Mouse (Mus musculus): ENCODE results near the gene Ccdc33. TPM values are rescaled to one million over a fixed set of nuclear protein-coding genes. Genes with fewer than 3 reads are reported as not detected.

Ccdc33 gene
- 1 to 10 TPM in 1 of 2 experiments, under 1 TPM in 1; 0.49 to 2.4 TPM for total RNA-seq (2021)

- no peak for DNase-seq (ENCODE audit: extremely low spot score in 1 of 2, low spot score in 1 of 2)
Measured at GRCm38 (mm10) chr9:58118671-58119070, at the start of gene Ccdc33. Gene Ccdc33 (minus strand): TSS chr9:58118823.

GRCm38 (mm10) chr9:58165779-58166178 lies 47.2 kb upstream of the Ccdc33 start:
- DNase-seq (ENCODE audit: extremely low spot score in 1 of 2, low spot score in 1 of 2): no peak

- DNase-seq (ENCODE audit: extremely low spot score in 1 of 2, low spot score in 1 of 2): no peak
Measured at GRCm38 (mm10) chr9:58163146-58163545, 44.5 kb upstream of the Ccdc33 start.

GRCm38 (mm10) chr9:58162173-58162572 lies 43.5 kb upstream of the Ccdc33 start:
- DNase-seq (ENCODE audit: extremely low spot score in 1 of 2, low spot score in 1 of 2): no peak

DNA sequence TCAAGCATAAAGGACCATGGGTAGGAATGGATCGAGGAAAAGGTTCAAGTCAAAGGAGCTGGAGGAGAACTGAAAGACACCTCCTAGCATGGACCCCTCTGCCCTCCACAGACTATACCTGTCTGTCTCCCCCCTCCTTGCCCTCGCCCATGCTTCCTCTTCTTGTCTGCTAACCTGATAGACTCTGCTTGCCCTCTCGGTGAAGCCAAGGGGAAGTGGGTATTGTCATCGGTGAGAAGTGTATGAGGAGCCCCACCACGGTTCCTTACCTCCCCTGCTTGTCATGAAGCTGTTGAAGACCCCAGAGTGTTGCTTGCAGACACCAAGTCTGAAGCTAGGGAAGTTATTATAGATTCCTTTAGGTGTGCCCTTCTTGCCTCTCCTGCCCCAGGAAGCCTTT lies 41.7 kb upstream of the Ccdc33 start:
- no peak for DNase-seq (ENCODE audit: extremely low spot score in 1 of 2, low spot score in 1 of 2)

DNA sequence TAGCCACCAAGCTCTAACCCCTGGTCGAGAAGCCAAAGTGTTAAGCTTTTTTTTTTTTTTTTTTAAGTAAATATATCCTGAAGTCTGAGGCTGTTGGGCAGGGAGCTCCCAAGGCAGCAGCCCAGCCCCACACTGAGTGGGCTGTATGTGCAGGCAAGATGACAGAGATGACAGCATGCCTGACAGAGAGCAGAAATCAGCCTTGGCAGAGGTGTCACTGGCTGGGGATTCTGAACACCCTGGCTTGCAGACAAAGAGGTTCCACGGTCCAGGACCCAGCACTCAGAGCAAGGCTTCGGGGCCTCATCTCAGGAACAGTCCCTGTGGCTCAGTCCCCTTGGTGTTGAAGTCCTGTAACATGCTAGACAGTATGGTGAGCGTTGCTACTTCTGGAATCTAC lies 41.2 kb upstream of the Ccdc33 start:
- DNase-seq (ENCODE audit: extremely low spot score in 1 of 2, low spot score in 1 of 2): no peak

- DNase-seq (ENCODE audit: extremely low spot score in 1 of 2, low spot score in 1 of 2): no peak
Measured at GRCm38 (mm10) chr9:58158541-58159311, 40.1 kb upstream of the Ccdc33 start.

- DNase-seq (ENCODE audit: extremely low spot score in 1 of 2, low spot score in 1 of 2): no peak
Measured at GRCm38 (mm10) chr9:58157838-58158237, 39.2 kb upstream of the Ccdc33 start.

DNA sequence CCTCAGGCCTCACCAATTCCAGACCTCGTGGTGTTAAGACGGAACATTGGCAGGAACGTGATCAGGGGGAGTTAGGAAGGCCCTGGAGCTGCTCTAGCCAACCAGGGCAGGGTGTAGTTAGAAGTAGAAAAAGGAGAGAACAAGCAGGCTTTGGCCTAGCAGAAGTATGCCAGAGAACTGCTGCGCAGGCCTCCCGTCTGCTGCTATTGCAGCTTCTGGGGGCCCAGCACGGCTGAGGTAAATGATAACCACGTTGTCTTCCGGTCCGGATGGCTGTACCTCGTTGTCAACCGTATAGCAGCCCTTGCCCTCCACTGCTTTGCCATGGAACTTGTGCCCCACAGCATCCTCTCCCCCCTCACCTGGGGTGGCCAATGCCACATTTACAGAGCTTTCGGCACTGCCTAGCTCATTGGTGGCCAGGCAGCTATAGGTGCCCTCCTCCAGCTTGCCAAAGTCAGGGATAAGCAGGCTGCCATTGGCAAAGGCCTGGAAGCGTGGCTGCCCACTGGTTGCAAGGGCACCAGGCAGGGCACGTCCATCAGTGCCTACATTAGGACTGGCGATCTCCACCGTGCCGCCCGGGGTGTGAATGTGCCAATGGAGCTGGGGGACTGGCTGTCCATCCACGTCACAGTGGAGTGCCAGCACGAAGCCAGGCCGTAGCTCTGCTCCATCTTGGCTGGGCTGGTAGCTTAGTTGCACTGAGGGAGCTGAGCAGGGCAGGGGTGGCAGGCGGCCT lies 38.4 kb upstream of the Ccdc33 start:
- DNase-seq (ENCODE audit: extremely low spot score in 1 of 2, low spot score in 1 of 2): no peak

GRCm38 (mm10) chr9:58155366-58155765 lies 36.7 kb upstream of the Ccdc33 start:
- peak in 1 of 2 experiments; percentile 39 for DNase-seq (ENCODE audit: extremely low spot score in 1 of 2, low spot score in 1 of 2)

DNA sequence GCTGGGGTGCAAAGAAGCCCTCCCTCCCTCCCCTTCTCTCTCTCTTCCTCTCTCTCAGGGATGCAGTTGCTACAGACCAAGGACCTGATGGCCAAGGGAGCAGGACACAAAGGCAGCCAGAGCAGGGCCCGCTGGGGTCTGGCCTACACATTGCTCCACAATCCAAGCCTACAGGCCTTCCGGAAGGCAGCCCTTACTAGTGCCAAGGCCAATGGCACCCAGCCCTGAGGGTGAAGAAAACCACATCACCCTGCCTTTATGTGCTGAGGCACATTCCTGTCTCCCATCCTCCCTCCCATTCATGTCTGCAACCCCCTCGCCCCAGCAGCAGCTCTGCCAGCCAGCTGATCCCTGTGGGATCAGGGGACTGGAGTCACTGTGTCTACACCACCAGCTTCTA lies 34.5 kb upstream of the Ccdc33 start:
- DNase-seq (ENCODE audit: extremely low spot score in 1 of 2, low spot score in 1 of 2): no peak

DNA sequence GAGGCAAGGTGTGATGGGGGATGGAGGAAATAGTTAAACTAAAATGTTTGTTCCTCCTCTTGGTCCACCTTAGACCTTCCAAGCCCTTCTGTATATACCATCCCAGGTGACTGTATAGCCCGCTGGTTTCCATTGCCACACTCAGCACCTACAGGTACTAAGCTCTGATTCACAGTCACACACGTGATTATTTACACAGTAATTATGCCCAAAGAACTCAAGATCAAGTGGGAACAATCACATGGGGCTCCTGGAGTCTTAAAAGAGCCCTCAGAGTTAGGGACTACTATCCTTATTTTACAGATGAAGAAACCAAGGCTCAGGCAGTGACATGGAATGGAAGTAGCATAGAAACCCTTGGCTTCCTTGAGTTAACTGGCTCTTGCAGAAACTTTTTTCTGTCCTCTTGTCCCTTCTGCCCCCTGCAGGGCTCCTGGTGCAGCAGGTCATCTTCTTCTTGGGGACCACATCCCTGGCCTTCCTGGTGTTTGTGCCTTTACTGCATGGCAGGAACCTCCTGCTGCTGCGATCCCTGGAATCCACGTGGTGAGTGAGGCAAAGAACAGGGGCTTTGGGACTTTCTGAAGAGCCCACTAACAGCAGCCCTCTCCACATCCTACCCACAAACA lies 32.2 kb upstream of the Ccdc33 start:
- no peak for DNase-seq (ENCODE audit: extremely low spot score in 1 of 2, low spot score in 1 of 2)

- no peak for DNase-seq (ENCODE audit: extremely low spot score in 1 of 2, low spot score in 1 of 2)
Measured at GRCm38 (mm10) chr9:58148806-58149205, 30.2 kb upstream of the Ccdc33 start.

- no peak for DNase-seq (ENCODE audit: extremely low spot score in 1 of 2, low spot score in 1 of 2)
Measured at GRCm38 (mm10) chr9:58145417-58145816, 26.8 kb upstream of the Ccdc33 start.

DNA sequence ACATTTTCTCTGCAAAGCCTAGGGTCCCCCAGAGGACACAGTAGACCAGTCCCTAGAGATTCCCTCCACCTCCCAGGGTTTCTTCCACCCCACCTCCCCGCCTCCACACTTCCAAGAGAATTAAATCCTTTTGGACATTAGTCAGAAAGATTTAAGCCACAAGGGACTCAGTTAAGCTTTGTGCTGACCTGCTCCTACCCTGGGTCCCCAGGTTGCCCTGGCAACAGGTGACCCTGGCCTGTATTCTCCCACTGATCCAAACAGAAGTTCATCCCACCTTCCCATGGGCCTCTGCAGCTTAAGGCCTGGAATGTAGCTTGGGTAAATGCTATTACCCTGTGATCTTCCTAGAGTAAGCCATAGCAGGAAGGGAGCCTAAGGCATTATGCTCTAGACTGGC lies 26.0 kb upstream of the Ccdc33 start:
- DNase-seq (ENCODE audit: extremely low spot score in 1 of 2, low spot score in 1 of 2): no peak

GRCm38 (mm10) chr9:58143419-58143818 lies 24.8 kb upstream of the Ccdc33 start:
- DNase-seq (ENCODE audit: extremely low spot score in 1 of 2, low spot score in 1 of 2): no peak

- DNase-seq (ENCODE audit: extremely low spot score in 1 of 2, low spot score in 1 of 2): peak in 1 of 2 experiments; percentile 29
Measured at GRCm38 (mm10) chr9:58139947-58140346, 21.3 kb upstream of the Ccdc33 start.

DNA sequence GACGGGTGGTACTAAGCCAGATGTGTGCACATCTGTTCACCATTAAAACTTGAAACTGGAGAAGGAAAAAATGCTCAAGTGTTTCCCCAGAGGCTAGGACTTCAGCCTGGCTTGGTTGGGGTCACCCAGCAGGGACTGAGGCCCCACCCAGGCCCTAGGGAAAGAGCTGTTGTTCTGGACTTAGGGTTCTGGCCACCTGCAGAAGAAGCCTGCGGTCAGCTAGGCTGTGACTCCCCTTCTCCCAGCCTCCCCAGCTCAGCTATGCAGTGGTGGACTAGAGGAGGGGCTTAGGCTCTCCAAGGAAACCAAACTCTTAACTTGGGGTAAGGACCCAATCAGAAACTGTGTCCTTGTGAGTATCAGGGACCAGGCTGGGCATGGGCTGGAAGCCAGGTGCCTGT lies 17.3 kb upstream of the Ccdc33 start:
- no peak for DNase-seq (ENCODE audit: extremely low spot score in 1 of 2, low spot score in 1 of 2)

DNA sequence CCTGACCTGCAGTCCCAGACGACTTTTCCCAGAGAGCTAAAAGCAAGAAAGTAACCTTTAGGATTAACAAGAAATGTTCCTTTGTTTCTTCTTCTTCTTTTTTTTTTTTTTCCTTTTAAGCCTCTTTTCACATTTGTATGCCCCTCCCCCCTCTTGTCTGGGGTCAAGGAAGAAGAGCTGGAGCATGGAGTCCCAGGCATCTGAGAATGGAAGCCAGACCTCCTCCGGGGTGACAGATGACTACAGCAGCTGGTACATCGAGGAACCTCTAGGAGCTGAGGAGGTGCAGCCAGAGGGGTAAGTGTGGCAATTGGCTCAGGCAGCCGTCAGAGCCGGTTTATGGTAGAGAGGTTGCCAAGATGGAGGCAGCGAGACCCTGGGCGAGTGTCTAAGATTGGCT lies 16.3 kb upstream of the Ccdc33 start:
- no peak for DNase-seq (ENCODE audit: extremely low spot score in 1 of 2, low spot score in 1 of 2)

- DNase-seq (ENCODE audit: extremely low spot score in 1 of 2, low spot score in 1 of 2): no peak
Measured at GRCm38 (mm10) chr9:58133893-58134884, 15.6 kb upstream of the Ccdc33 start.

Measured in layer of hippocampus, postnatal 25 days (tissue).